Mouse (Mus musculus) megakaryocyte, embryonic 14.5 days (primary cell): Measurements from ENCODE around the gene Upk2.
"Not testable (repeated sequence)": the region's sequence is repeated elsewhere in the genome, so short reads cannot be mapped to it uniquely, and the experiment has no call there.

ENCODE experiments used
- FLI1 ChIP-seq: IDR thresholded peaks from 2 replicates; pipeline ENCODE4 v1.6.1; 2012; ENCODE audit warnings: low read length, inconsistent platforms, mixed read lengths
- GATA1 ChIP-seq: IDR thresholded peaks from 3 replicates; pipeline ENCODE4 v1.6.1; 2012; ENCODE audit warnings: mixed read lengths, low read length, inconsistent platforms, borderline replicate concordance

- not testable (repeated sequence) for TF ChIP-seq GATA1, FLI1
Measured at GRCm38 (mm10) chr9:44444402-44445025, 10.3 kb downstream of the Upk2 start.
